Mouse (Mus musculus) C2C12 (cell line): ENCODE measurements around the gene Gbp9.

Source experiments
- CTCF ChIP-seq: IDR thresholded peaks from one replicate; pipeline ENCODE4 v1.5.1; 2011; ENCODE audit not compliant: control insufficient read depth, insufficient read depth, insufficient read length
- MAX ChIP-seq: IDR thresholded peaks from one replicate; pipeline ENCODE4 v1.6.1; 2011; ENCODE audit warnings: mild to moderate bottlenecking, control low read depth

- TF ChIP-seq CTCF (no peak), MAX (no peak)
Measured at GRCm38 (mm10) chr5:105113656-105114055, 25.7 kb downstream of the Gbp9 start.
